Mouse (Mus musculus): ENCODE results near the gene Ift20. TPM values are rescaled to one million over a fixed set of nuclear protein-coding genes. Genes with fewer than 3 reads are reported as not detected.

Gene Ift20
- 124 and 126 TPM in 2 replicates for polyA plus RNA-seq (2015; fragmentation: Nextera tagmentation; extraction: Ambion mirVana)

DNA sequence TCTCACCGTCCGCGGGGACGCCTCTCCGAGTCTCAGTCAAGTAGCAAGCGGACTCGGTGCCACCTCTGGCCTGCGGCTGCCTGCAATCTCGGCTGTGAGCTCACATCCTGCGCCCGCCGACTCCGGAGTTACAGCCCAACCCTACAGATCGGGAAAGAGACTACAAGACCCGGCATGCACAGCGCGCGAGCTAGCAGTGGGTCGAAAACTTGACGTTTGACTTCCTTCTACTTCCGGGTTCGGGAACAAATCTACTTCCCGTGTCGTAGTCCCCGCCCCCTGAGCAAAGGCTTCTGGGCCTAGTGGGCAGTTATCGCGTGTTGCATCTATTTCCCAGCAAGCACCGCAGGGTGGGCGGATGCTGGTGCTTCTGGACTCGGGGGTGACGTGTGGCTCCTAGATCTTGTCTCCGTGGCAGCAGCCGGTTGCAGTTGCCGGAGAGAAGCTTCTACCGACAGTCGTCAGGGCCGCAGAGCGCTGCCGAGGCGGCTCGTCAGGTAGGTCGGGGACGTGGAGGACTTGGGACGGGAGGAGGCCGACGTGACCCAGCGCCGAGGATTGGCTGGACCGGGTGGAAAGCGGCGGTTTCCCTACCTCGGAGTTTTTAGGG is at the start of gene Ift20, which contains the start of gene Tnfaip1:
Gene Ift20 (plus strand): TSS at position 282 of the 610 bp plus-strand sequence.
Gene Tnfaip1 (minus strand): TSS at position 253 of the 610 bp plus-strand sequence.
- Histone ChIP-seq H3K9me3 (no peaks in the 10 kb centered on the region), H3K4me1 (replicated peaks) (peaks cover 32% of the 10 kb centered on the region), H3K4me2 (replicated peaks) (peak within 1 kb of the TSS; percentile 89), H3K4me3 (replicated peaks) (peak within 1 kb of the TSS; percentile 79), H3K27me3 (no peaks in the 10 kb centered on the region), H3K36me3 (peaks cover 28% of the 10 kb centered on the region), H3K27ac (peak within 1 kb of the TSS; percentile 92), H3K9ac (replicated peaks) (peak within 1 kb of the TSS; percentile 90)
- WGBS: under 1% methylated on average over 52 of the region's 52 CpGs
- peak; percentile 99 for ATAC-seq

GRCm38 (mm10) chr11:78488168-78488567 is 48.0 kb upstream of the Ift20 start:
- Histone ChIP-seq H3K27me3 (peaks cover 46% of the 10 kb centered on the region), H3K27ac (no peak overlapping the region), H3K4me2 (replicated peaks) (no peak overlapping the region), H3K4me3 (replicated peaks) (no peak overlapping the region), H3K9me3 (no peaks in the 10 kb centered on the region), H3K9ac (replicated peaks) (0 out of 2 replicates have a peak overlapping the region, but pooled peaks have one; percentile 28), H3K4me1 (replicated peaks) (peaks cover 17% of the 10 kb centered on the region), H3K36me3 (peaks cover 45% of the 10 kb centered on the region)
- ATAC-seq: no peak
- WGBS: 4% methylated on average over 8 of the region's 8 CpGs

GRCm38 (mm10) chr11:78490781-78491241 is 45.4 kb upstream of the Ift20 start:
- WGBS: 7% methylated on average over 48 of the region's 48 CpGs
- H3K9ac ChIP-seq (replicated peaks): peak overlapping the region; percentile 54
- peaks cover 24% of the 10 kb centered on the region for H3K36me3 ChIP-seq

GRCm38 (mm10) chr11:78495904-78496303 is 40.3 kb upstream of the Ift20 start:
- Histone ChIP-seq H3K9ac (replicated peaks) (peak overlapping the region; percentile 77), H3K36me3 (no peaks in the 10 kb centered on the region), H3K4me1 (replicated peaks) (peaks cover 46% of the 10 kb centered on the region), H3K9me3 (no peaks in the 10 kb centered on the region), H3K27ac (no peak overlapping the region), H3K4me3 (replicated peaks) (peak overlapping the region; percentile 88), H3K27me3 (peaks cover 26% of the 10 kb centered on the region), H3K4me2 (replicated peaks) (peak overlapping the region; percentile 77)
- ATAC-seq: no peak
- WGBS: 9% methylated on average over 6 of the region's 6 CpGs

More at GRCm38 (mm10) chr11:78490781-78491241, 45.4 kb upstream of the Ift20 start:
- H3K27me3 ChIP-seq: peaks cover 46% of the 10 kb centered on the region
- no peaks in the 10 kb centered on the region for H3K9me3 ChIP-seq
- H3K27ac ChIP-seq: no peak overlapping the region
- H3K4me1 ChIP-seq (replicated peaks): peaks cover 35% of the 10 kb centered on the region
- ATAC-seq: peak; percentile 91
- peak overlapping the region; percentile 54 for H3K4me2 ChIP-seq (replicated peaks)
- H3K4me3 ChIP-seq (replicated peaks): peak overlapping the region; percentile 26

- peak; percentile 82 for ATAC-seq
- H3K4me3 ChIP-seq (replicated peaks): peak overlapping the region; percentile 88
- no peaks in the 10 kb centered on the region for H3K36me3 ChIP-seq
- peak overlapping the region; percentile 95 for H3K27ac ChIP-seq
- no peaks in the 10 kb centered on the region for H3K9me3 ChIP-seq
- peaks cover 16% of the 10 kb centered on the region; the same call in 1 of the 2 replicates for H3K27me3 ChIP-seq
- H3K4me1 ChIP-seq (replicated peaks): peaks cover 41% of the 10 kb centered on the region
- under 1% methylated on average over 44 of the region's 44 CpGs for WGBS
- peak overlapping the region; percentile 77 for H3K4me2 ChIP-seq (replicated peaks)
- peak overlapping the region; percentile 77 for H3K9ac ChIP-seq (replicated peaks)
Measured at GRCm38 (mm10) chr11:78497071-78497541, 39.1 kb upstream of the Ift20 start.

GRCm38 (mm10) chr11:78497544-78498522 is 38.3 kb upstream of the Ift20 start, which contains the start of gene Sarm1:
Gene Sarm1, minus strand, starts transcription at chr11:78497754.
- H3K4me2 ChIP-seq (replicated peaks): peak within 1 kb of the TSS; percentile 77
- ATAC-seq: peak; percentile 96

DNA sequence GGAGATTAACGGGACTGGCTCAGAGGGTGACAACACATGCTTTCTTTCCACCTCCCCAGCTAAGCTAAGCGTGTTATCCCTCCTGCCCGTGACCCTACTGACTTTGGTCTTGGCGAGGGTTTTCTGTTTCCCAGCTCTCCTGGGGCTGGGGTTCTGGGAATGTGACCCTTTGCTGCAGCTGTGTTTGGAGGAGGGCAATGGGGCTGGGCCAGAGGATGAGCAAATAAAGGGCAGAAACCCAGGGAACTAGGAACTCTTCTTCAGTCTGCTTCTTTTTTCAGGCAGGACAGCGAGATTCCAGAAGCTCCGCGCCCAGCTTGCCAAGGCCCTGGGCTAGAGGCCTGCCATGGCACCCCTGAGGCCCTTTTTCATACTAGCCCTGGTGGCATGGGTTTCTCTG is 37.2 kb upstream of the Ift20 start, which contains the start of gene Vtn:
Gene Vtn (plus strand): TSS at position 88 of the 400 bp plus-strand sequence.
- 46% methylated on average over 7 of the region's 7 CpGs for WGBS
- peak within 1 kb of the TSS; percentile 95 for H3K27ac ChIP-seq
- H3K9ac ChIP-seq (replicated peaks): peak within 1 kb of the TSS; percentile 65
- no peaks in the 10 kb centered on the region for H3K36me3 ChIP-seq
- ATAC-seq: no peak
- peak within 1 kb of the TSS; percentile 88 for H3K4me3 ChIP-seq (replicated peaks)
- no peaks in the 10 kb centered on the region for H3K9me3 ChIP-seq
- peak within 1 kb of the TSS; percentile 77 for H3K4me2 ChIP-seq (replicated peaks)
- peaks cover 16% of the 10 kb centered on the region; the same call in 1 of the 2 replicates for H3K27me3 ChIP-seq
- peaks cover 40% of the 10 kb centered on the region for H3K4me1 ChIP-seq (replicated peaks)

More at GRCm38 (mm10) chr11:78497544-78498522, 38.3 kb upstream of the Ift20 start, which contains the start of gene Sarm1:
- peaks cover 16% of the 10 kb centered on the region; the same call in 1 of the 2 replicates for H3K27me3 ChIP-seq
- H3K4me1 ChIP-seq (replicated peaks): peaks cover 41% of the 10 kb centered on the region
- peak within 1 kb of the TSS; percentile 95 for H3K27ac ChIP-seq
- no peaks in the 10 kb centered on the region for H3K36me3 ChIP-seq
- H3K9ac ChIP-seq (replicated peaks): peak within 1 kb of the TSS; percentile 77
- 3% methylated on average over 36 of the region's 36 CpGs for WGBS
- peak within 1 kb of the TSS; percentile 88 for H3K4me3 ChIP-seq (replicated peaks)
- H3K9me3 ChIP-seq: no peaks in the 10 kb centered on the region

- no peak for ATAC-seq
- peaks cover 35% of the 10 kb centered on the region for H3K4me1 ChIP-seq (replicated peaks)
- no peak overlapping the region for H3K4me3 ChIP-seq (replicated peaks)
- WGBS: 42% methylated on average over 16 of the region's 16 CpGs
- peak overlapping the region; percentile 6; the same call in 1 of the 2 replicates for H3K4me2 ChIP-seq (replicated peaks)
- no peaks in the 10 kb centered on the region for H3K9me3 ChIP-seq
- H3K36me3 ChIP-seq: no peaks in the 10 kb centered on the region
- no peak overlapping the region for H3K27ac ChIP-seq
- H3K27me3 ChIP-seq: peaks cover 16% of the 10 kb centered on the region; the same call in 1 of the 2 replicates
- 0 out of 2 replicates have a peak overlapping the region, but pooled peaks have one; percentile 6 for H3K9ac ChIP-seq (replicated peaks)
Measured at GRCm38 (mm10) chr11:78499543-78499942, 36.6 kb upstream of the Ift20 start.

DNA sequence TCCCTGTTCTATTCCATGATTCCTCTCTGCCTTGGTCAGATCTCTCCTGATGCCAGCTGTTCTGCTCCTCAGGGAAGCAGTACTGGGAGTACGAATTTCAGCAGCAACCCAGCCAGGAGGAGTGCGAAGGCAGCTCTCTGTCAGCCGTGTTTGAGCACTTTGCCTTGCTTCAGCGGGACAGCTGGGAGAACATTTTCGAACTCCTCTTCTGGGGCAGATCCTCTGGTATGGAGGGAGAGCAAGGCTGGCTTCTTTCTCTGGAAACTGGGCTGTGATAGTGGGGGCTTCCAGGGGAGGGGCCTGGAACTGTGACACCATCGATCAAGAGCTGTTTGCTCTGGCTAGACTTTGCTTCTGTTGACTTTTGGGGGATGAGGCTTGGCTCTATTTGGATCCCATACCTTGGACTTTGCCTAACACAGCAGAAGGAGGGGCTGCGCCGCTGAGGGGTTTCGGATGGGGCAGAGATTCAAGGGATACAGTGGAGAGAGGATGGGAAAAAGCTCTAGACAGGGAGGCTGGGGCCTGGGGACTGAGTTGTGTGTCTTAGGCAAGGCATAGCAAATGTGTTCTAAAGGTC is 35.4 kb upstream of the Ift20 start:
- no peak overlapping the region for H3K4me3 ChIP-seq (replicated peaks)

DNA sequence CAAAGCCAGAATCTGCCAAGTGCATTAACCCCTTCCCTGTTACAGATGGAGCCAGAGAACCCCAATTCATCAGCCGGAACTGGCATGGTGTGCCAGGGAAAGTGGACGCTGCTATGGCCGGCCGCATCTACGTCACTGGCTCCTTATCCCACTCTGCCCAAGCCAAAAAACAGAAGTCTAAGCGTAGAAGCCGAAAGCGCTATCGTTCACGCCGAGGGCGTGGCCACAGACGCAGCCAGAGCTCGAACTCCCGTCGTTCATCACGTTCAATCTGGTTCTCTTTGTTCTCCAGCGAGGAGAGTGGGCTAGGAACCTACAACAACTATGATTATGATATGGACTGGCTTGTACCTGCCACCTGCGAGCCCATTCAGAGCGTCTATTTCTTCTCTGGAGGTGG is 34.6 kb upstream of the Ift20 start:
- WGBS: 85% methylated on average over 20 of the region's 20 CpGs
- H3K4me1 ChIP-seq (replicated peaks): peaks cover 15% of the 10 kb centered on the region
- H3K27me3 ChIP-seq: peaks cover 16% of the 10 kb centered on the region; the same call in 1 of the 2 replicates
- ATAC-seq: no peak
- no peak overlapping the region for H3K4me3 ChIP-seq (replicated peaks)
- peaks cover 15% of the 10 kb centered on the region for H3K36me3 ChIP-seq
- no peak overlapping the region for H3K27ac ChIP-seq
- H3K4me2 ChIP-seq (replicated peaks): no peak overlapping the region
- no peak overlapping the region for H3K9ac ChIP-seq (replicated peaks)
- no peaks in the 10 kb centered on the region for H3K9me3 ChIP-seq

More for the DNA sequence above, 35.4 kb upstream of the Ift20 start:
- peaks cover 16% of the 10 kb centered on the region; the same call in 1 of the 2 replicates for H3K27me3 ChIP-seq
- no peak overlapping the region for H3K27ac ChIP-seq
- 0 out of 2 replicates have a peak overlapping the region, but pooled peaks have one; percentile 23 for H3K9ac ChIP-seq (replicated peaks)
- H3K9me3 ChIP-seq: no peaks in the 10 kb centered on the region
- H3K4me2 ChIP-seq (replicated peaks): no peak overlapping the region
- no peak for ATAC-seq
- WGBS: 84% methylated on average over 9 of the region's 9 CpGs
- H3K4me1 ChIP-seq (replicated peaks): peaks cover 23% of the 10 kb centered on the region
- H3K36me3 ChIP-seq: peaks cover 6% of the 10 kb centered on the region; the same call in 1 of the 2 replicates
